Mouse (Mus musculus) embryonic facial prominence, embryonic 14.5 days (tissue): ENCODE measurements at regions not wholly inside any gene's neighbourhood (a gene's known extent, or its start where the extent isn't known, plus 50 kb on each side); places are given as distances from the start of the nearest gene placed in this dataset.

Experiments
- ATAC-seq: fragments of 200-750 bp; cut with Nextera tagmentation; 2 replicates; pipeline ENCODE4 v1.8.0; 2017; ENCODE audit warnings: low read depth, moderate number of reproducible peaks, moderate TSS enrichment
- DNase-seq: peaks from one replicate; pipeline ENCODE4 v3.0.0-alpha.2; 2015; ENCODE audit warnings: low spot score
- H3K27ac ChIP-seq: fragments of 300-500 bp; sonication (generic); replicated peaks from 2 replicates; pipeline ENCODE4 v1.5.1; 2014; ENCODE audit warnings: low read depth, mild to moderate bottlenecking, low read length, moderate library complexity
- H3K27me3 ChIP-seq: fragments of 300-500 bp; sonication (generic); replicated peaks from 2 replicates; pipeline ENCODE4 v1.6.1; 2014; ENCODE audit warnings: low read length; ENCODE audit not compliant: control insufficient read depth, insufficient read depth
- H3K36me3 ChIP-seq: fragments of 300-500 bp; sonication (generic); 2 replicates; pipeline ENCODE4 v1.6.1; 2014; ENCODE audit warnings: low read length, mixed read lengths; ENCODE audit not compliant: control insufficient read depth, insufficient read depth
- H3K4me1 ChIP-seq: fragments of 300-500 bp; sonication (generic); 2 replicates; pipeline ENCODE4 v1.6.1; 2014; ENCODE audit warnings: antibody characterized with exemption, low read length; ENCODE audit not compliant: control insufficient read depth, insufficient read depth
- H3K4me2 ChIP-seq: fragments of 300-500 bp; sonication (generic); 2 replicates; pipeline ENCODE4 v1.6.1; 2014; ENCODE audit warnings: low read depth, mild to moderate bottlenecking, low read length, moderate library complexity, mixed read lengths
- H3K4me3 ChIP-seq: fragments of 300-500 bp; sonication (generic); 2 replicates; pipeline ENCODE4 v1.5.1; 2014; ENCODE audit warnings: low read depth, mild to moderate bottlenecking, low read length
- H3K9ac ChIP-seq: fragments of 300-500 bp; sonication (generic); 2 replicates; pipeline ENCODE4 v1.6.1; 2014; ENCODE audit warnings: low read depth, mild to moderate bottlenecking, low read length, moderate library complexity, mixed read lengths
- H3K9me3 ChIP-seq: fragments of 300-500 bp; sonication (generic); 2 replicates; pipeline ENCODE4 v1.6.1; 2016; ENCODE audit warnings: low read length; ENCODE audit not compliant: control insufficient read depth
- WGBS: fragments of 180-500 bp; shearing (Covaris S2); extraction: QIAGEN DNeasy Blood & Tissue Kit; methylation state at CpG from one replicate; pipeline ENCODE4 v1.1.7; 2014; 5-methylcytosine and 5-hydroxymethylcytosine counted together

GRCm38 (mm10) chr13:31475845-31476244 is 80.1 kb upstream of the Foxq1 start:
- H3K4me1 ChIP-seq, result no peaks in the 10 kb centered on the region
- no peak overlapping the region for H3K27ac ChIP-seq
- DNase-seq, result peak; percentile 30
- no peaks in the 10 kb centered on the region for H3K36me3 ChIP-seq
- WGBS, result 69% methylated on average over 3 of the region's 3 CpGs
- ATAC-seq, result no peak
- no peaks in the 10 kb centered on the region for H3K9me3 ChIP-seq
- H3K4me3 ChIP-seq, result no peak overlapping the region
- H3K27me3 ChIP-seq, result no peaks in the 10 kb centered on the region
- H3K4me2 ChIP-seq, result no peak overlapping the region
- no peak overlapping the region for H3K9ac ChIP-seq

- 29% methylated on average over 1 of the region's 1 CpGs for WGBS
- DNase-seq (no peak), ATAC-seq (no peak)
- Histone ChIP-seq H3K4me1 (no peaks in the 10 kb centered on the region), H3K36me3 (no peaks in the 10 kb centered on the region), H3K27ac (no peak overlapping the region), H3K9ac (no peak overlapping the region), H3K4me2 (no peak overlapping the region), H3K4me3 (no peak overlapping the region), H3K9me3 (no peaks in the 10 kb centered on the region), H3K27me3 (no peaks in the 10 kb centered on the region)
Measured at GRCm38 (mm10) chr13:31477171-31477867, 78.6 kb upstream of the Foxq1 start.

DNA sequence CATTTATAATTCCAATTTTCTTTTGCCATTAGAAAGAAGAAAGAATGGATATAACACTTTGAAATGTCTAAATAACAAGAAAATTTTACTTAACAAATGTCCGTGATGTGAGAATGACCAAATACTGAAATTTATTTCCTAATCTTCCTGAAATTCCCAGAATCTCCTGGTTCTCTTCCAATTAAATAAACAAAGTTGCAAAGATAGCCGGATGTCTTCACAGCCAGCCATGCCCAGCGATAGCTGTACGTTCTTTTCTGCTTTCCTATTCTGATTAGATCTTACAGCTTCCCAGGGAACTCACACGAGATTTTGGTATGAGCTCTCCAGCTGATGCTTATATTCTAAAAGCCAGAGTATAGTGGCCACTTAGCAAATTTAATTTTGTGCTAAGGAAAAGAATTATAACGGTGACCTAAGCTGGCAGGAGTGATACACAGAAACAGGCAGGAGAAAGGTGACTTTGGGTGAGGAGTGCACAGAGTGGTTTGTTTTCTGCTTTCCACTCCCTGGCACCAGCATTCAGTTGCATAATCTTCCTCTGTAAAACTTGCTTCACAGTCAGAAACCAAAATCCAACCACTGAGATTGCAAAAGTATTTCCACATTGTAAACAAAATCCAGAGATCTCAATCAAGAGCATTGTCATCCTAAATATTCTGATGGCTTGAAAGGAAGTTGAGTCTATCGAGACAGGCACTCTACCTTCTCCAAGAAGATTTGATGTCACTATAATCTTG is 74.7 kb upstream of the Foxq1 start:
- no peak for DNase-seq

DNA sequence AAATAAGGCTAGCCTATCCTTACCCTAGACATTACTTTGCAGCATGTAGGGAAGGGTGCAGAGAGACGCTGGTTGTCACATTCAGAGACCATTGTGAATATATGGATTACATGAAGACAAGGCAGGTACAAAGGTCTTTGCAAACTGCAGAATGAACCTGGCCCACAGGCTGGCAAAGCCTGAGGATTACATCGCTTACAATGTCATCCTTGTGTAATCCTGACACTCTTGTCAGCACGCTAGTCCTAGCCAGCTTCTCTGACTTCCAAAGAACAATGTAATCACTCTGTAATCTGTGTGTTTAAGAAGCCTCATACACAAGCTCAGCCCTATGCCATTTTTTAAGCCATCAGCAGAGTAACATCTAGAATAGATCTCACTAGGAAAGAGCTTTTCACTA is 69.6 kb upstream of the Foxq1 start:
- WGBS, result 91% methylated on average over 3 of the region's 3 CpGs

More for the DNA sequence above, 74.7 kb upstream of the Foxq1 start:
- Histone ChIP-seq H3K27me3 (no peaks in the 10 kb centered on the region), H3K4me3 (no peak overlapping the region), H3K4me1 (no peaks in the 10 kb centered on the region), H3K36me3 (no peaks in the 10 kb centered on the region), H3K9me3 (no peaks in the 10 kb centered on the region), H3K9ac (no peak overlapping the region), H3K4me2 (no peak overlapping the region), H3K27ac (no peak overlapping the region)
- 70% methylated on average over 7 of the region's 7 CpGs for WGBS
- ATAC-seq, result no peak

GRCm38 (mm10) chr13:31488186-31488585 is 67.7 kb upstream of the Foxq1 start:
- no peaks in the 10 kb centered on the region for H3K27me3 ChIP-seq
- no peaks in the 10 kb centered on the region for H3K36me3 ChIP-seq
- H3K4me3 ChIP-seq, result no peak overlapping the region
- no peaks in the 10 kb centered on the region for H3K4me1 ChIP-seq
- H3K9ac ChIP-seq, result no peak overlapping the region
- DNase-seq (no peak), ATAC-seq (no peak)
- no peaks in the 10 kb centered on the region for H3K9me3 ChIP-seq
- H3K27ac ChIP-seq, result no peak overlapping the region
- H3K4me2 ChIP-seq, result no peak overlapping the region

More for the DNA sequence above, 69.6 kb upstream of the Foxq1 start:
- Histone ChIP-seq H3K27ac (no peak overlapping the region), H3K36me3 (no peaks in the 10 kb centered on the region), H3K9ac (no peak overlapping the region), H3K4me2 (no peak overlapping the region), H3K4me1 (no peaks in the 10 kb centered on the region), H3K4me3 (no peak overlapping the region), H3K27me3 (no peaks in the 10 kb centered on the region), H3K9me3 (no peaks in the 10 kb centered on the region)
- DNase-seq (no peak), ATAC-seq (no peak)

- H3K4me1 ChIP-seq, result no peaks in the 10 kb centered on the region
- no peak for ATAC-seq
- no peaks in the 10 kb centered on the region for H3K27me3 ChIP-seq
- no peak overlapping the region for H3K4me2 ChIP-seq
- 76% methylated on average over 10 of the region's 10 CpGs for WGBS
- no peaks in the 10 kb centered on the region for H3K36me3 ChIP-seq
- H3K4me3 ChIP-seq, result no peak overlapping the region
- no peak overlapping the region for H3K9ac ChIP-seq
- no peak for DNase-seq
- H3K9me3 ChIP-seq, result no peaks in the 10 kb centered on the region
- no peak overlapping the region for H3K27ac ChIP-seq
Measured at GRCm38 (mm10) chr13:31503191-31503590, 52.7 kb upstream of the Foxq1 start.

DNA sequence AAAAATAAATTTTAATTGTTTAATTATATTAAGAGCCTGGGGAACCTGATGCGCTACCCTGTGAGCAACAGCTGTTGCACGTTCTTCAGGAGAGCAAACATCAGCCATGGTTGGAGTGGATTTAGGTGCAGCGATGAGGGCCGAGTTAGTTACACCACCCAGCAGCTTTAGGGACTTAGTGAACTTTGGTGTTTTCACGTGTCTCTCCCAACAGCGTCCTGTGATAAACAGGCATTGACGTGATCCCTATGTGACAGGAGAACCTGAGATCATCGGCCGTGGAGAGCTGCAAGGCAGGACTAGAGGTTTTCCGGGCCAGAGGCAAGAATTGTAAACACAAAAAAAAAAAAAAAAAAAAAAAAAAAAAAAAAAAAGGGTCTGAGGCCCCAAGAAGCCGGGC is 52.1 kb upstream of the Foxq1 start:
- ATAC-seq (no peak), DNase-seq (no peak)
- Histone ChIP-seq H3K4me2 (no peak overlapping the region), H3K27me3 (no peaks in the 10 kb centered on the region), H3K27ac (no peak overlapping the region), H3K4me3 (no peak overlapping the region), H3K9me3 (no peaks in the 10 kb centered on the region), H3K9ac (no peak overlapping the region), H3K36me3 (no peaks in the 10 kb centered on the region), H3K4me1 (no peaks in the 10 kb centered on the region)
- WGBS, result 69% methylated on average over 11 of the region's 11 CpGs

- H3K4me3 ChIP-seq, result no peak overlapping the region
- no peak overlapping the region for H3K27ac ChIP-seq
- ATAC-seq, result no peak
- H3K9me3 ChIP-seq, result no peaks in the 10 kb centered on the region
- no peaks in the 10 kb centered on the region for H3K4me1 ChIP-seq
- no peak overlapping the region for H3K4me2 ChIP-seq
- H3K36me3 ChIP-seq, result no peaks in the 10 kb centered on the region
- DNase-seq, result no peak
- H3K9ac ChIP-seq, result no peak overlapping the region
- no peaks in the 10 kb centered on the region for H3K27me3 ChIP-seq
- 80% methylated on average over 6 of the region's 7 CpGs for WGBS
Measured at GRCm38 (mm10) chr13:31504316-31504715, 51.6 kb upstream of the Foxq1 start.

GRCm38 (mm10) chr13:31505386-31505785 is 50.5 kb upstream of the Foxq1 start:
- 82% methylated on average over 10 of the region's 10 CpGs for WGBS
- DNase-seq, result no peak
- H3K27me3 ChIP-seq, result no peaks in the 10 kb centered on the region
- no peak overlapping the region for H3K4me3 ChIP-seq
- H3K27ac ChIP-seq, result no peak overlapping the region
- H3K9ac ChIP-seq, result no peak overlapping the region
- no peak for ATAC-seq
- no peaks in the 10 kb centered on the region for H3K36me3 ChIP-seq
- no peaks in the 10 kb centered on the region for H3K9me3 ChIP-seq
- no peak overlapping the region for H3K4me2 ChIP-seq
- no peaks in the 10 kb centered on the region for H3K4me1 ChIP-seq
